Mouse (Mus musculus): Measurements from ENCODE around the gene Vegfa. TPM values are rescaled to one million over a fixed set of nuclear protein-coding genes. Genes with fewer than 3 reads are reported as not detected.
"Not testable (repeated sequence)": the region's sequence is repeated elsewhere in the genome, so short reads cannot be mapped to it uniquely, and the experiment has no call there.

The Vegfa gene
- total RNA-seq, 2 experiments from 2014 or later, result 97.0 to 100 TPM

DNA sequence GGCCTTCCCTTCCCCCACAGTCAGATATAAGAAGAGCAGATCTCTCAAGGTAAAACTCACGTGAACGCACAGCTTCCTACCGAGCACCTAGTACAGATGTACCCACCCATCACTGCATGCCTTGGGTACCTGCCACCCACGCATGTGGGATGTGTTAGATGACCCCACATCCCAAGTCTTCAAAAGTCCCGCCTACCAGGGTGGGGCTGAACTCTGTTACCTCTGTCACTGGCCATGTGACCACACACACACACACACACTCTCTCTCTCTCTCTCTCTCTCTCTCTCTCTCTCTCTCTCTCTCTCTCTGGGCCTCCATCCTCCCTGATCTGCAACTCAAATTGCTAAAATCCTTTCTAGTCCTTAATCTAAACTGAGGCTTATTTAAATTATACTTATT lies 27.7 kb downstream of the Vegfa start:
- no peak for DNase-seq (ENCODE audit: low spot score in 2 of 2)

- no peak for DNase-seq (ENCODE audit: low spot score in 2 of 2)
Measured at GRCm38 (mm10) chr17:46003717-46004481, 28.3 kb downstream of the Vegfa start.

DNA sequence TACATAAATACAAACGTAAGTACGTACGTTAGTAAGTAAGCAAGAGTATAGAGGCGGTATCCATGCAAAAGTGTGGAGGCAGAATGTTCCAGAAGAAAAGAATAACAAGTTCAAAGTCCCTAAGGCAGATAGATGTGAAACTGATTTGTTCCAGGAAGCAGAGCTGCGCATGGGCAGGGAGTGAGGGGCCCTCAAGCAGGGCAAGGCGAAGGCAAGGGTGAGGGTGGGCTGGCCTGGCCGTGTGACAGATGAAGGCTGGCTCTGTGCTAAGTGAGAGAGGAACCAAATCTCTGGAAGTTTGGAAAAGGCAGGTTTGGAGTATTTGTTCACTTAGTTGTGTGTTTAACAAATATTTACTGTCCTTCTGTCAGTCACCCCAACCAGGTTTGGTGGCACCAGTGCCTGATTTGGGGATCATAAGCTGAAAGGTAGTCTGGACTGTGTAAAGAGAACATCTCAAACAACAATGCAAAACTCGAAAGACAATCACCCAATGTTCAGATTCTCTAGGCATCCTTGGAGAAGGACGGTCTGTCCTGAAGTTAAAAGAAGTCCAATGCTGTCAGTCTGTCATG lies 32.7 kb downstream of the Vegfa start:
- no peak for DNase-seq (ENCODE audit: low spot score in 2 of 2)

- DNase-seq (ENCODE audit: low spot score in 2 of 2), result no peak
Measured at GRCm38 (mm10) chr17:45998363-45998762, 33.8 kb downstream of the Vegfa start.

DNA sequence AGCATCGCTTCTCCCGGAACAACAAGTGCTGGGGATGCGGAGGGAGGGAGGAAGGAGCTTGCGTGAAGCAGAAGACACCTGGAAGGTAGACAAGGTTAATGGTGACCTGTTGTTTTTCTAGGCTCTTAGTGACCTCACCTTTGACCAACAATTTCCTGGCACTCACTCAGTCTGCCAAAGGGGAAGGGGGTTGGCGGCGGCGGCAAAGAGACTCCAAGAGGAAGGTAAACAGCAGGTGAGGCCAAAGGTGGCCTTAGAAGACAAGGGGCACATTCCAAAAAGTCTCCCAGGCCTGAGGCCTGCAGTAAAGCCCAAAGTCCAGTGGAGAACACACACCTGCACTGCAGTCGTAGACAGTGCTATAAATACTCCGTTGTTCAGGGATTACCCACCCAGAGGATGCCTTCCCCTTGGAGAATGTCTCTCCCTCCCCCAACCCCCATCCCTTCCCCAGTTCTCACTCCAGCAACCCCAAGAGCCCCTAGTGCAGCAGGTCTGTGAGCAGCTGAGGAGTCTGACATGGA lies 35.2 kb downstream of the Vegfa start:
- DNase-seq (ENCODE audit: low spot score in 2 of 2), result no peak

- no peak for DNase-seq (ENCODE audit: low spot score in 2 of 2)
Measured at GRCm38 (mm10) chr17:45994281-45994817, 37.8 kb downstream of the Vegfa start.

DNA sequence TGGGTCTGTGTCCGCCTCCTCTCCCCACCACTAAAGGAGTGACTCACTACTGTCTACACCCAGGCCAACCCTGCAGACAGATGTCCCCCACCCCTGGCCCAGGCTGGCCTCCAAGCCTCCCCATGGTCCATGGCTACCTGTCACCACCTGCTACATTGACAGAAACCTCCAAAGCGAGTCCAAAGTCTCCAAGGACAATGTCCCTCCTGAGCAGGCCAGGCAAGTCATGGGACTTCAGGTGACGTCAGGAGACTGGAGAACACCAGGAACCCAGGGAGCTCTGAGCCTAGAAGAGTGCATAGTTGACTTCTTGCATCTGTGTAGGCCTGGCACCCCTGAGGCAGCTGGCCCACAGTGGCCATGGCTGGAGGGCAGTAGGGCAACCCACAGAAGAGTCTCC lies 45.3 kb downstream of the Vegfa start:
- DNase-seq (ENCODE audit: low spot score in 2 of 2), result no peak

DNA sequence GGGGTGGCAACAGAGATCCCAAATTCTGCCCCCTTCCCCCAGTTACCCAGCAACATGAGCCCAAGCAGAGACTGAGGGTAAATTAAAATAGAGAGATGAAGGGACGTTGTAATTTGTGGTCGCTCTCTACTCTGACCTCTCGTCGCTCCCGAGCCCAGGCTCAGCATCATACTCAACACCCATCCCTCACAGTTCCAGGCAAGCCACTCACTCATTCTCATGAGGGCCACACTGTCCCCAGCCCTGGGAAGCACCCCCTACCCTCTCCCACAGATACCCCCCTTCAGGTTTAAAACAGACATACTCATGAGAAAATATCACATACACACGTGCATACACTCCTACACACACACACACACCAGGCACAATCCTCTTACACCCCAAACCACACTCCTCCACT lies 45.8 kb downstream of the Vegfa start:
- DNase-seq (ENCODE audit: low spot score in 2 of 2), result no peak

GRCm38 (mm10) chr17:45983185-45983584 lies 49.0 kb downstream of the Vegfa start:
- DNase-seq (ENCODE audit: low spot score in 2 of 2), result not testable (repeated sequence)

DNA sequence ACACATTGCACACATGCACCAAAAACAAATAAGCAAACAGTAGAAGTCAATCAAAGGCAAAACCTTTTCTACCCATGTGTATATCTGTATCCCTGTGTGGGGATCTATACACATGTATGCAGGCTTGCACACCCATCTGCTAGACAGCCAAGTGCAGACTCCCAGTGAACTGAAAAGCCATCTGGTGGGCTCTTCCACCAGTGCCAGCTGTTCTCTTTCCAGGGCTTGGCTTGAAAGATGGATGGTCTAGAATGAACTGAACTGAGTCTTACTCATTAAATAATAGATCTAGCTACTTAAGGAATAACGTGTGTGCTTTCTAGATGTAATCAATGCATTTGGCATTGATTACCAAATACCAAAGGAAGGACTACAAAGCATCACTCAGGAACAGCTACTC lies 50.3 kb downstream of the Vegfa start:
- DNase-seq (ENCODE audit: low spot score in 2 of 2), result no peak

DNA sequence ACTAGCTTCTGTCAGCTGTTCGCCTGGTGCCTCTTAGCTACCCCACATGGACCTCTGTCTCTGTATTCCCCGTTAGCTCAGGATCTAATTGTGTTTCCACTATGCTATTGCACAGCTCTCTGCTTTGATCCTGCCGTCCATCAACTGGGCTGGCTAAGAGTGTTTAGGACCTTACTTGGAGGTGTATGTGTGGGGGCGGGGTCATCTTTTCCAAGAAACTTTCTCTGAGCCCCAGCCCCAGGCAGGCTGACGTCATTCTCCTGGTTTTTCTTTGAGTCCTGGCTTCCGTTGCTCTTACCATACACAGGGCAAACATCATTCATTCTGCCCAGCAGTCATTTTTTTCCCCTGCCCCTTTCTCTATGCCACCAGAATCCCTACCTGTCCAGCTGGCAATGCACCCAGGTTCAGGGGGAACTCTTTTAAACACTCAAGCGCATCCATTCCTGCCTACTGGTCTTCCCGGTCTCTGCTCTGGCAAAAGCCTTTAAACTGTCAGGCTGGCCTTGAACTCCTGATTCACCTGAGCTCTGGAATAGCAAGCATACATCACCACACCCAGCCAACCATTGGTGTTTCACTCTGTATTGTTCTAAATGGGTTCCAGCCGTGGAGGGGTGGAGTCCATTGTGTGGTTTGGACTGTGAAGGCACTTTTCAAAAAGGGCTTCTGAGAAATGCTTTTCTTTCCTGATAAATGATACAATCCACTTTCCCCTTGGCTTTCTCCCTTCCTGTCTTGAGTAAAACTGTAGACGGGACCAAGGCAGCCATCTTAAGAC lies 53.0 kb downstream of the Vegfa start:
- no peak for DNase-seq (ENCODE audit: low spot score in 2 of 2)

- no peak for DNase-seq (ENCODE audit: low spot score in 2 of 2)
Measured at GRCm38 (mm10) chr17:45974461-45974860, 57.7 kb downstream of the Vegfa start.

- DNase-seq (ENCODE audit: low spot score in 2 of 2), result no peak
Measured at GRCm38 (mm10) chr17:45973214-45973613, 59.0 kb downstream of the Vegfa start.

GRCm38 (mm10) chr17:45972405-45972804 lies 59.8 kb downstream of the Vegfa start:
- DNase-seq (ENCODE audit: low spot score in 2 of 2), result no peak

GRCm38 (mm10) chr17:45971800-45972199 lies 60.4 kb downstream of the Vegfa start:
- no peak for DNase-seq (ENCODE audit: low spot score in 2 of 2)

- no peak for DNase-seq (ENCODE audit: low spot score in 2 of 2)
Measured at GRCm38 (mm10) chr17:45970741-45971550, 61.2 kb downstream of the Vegfa start.

GRCm38 (mm10) chr17:45969596-45969995 lies 62.6 kb downstream of the Vegfa start:
- DNase-seq (ENCODE audit: low spot score in 2 of 2), result no peak

DNA sequence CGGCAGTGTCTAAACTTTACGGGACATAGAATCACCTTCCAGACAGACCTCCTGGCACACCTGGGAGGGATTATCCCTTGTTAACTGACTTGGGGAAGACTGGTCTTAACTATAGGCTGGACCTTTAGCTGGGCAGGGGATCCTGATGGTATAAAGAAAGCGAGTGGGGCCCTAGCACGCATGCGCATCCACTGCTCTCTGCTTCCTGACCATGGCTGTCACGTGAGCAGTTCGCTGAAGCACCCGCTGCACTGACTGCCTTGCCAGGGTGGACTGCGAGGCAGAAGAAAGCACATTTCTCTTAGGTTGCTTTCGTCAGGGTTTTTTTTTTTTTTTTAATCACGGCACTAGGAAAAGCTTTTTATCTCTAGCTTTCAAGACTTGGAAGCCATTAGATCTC lies 63.8 kb downstream of the Vegfa start:
- DNase-seq (ENCODE audit: low spot score in 2 of 2), result no peak
